Mouse (Mus musculus): ENCODE data around the gene Spsb1.

Gene Spsb1

DNA sequence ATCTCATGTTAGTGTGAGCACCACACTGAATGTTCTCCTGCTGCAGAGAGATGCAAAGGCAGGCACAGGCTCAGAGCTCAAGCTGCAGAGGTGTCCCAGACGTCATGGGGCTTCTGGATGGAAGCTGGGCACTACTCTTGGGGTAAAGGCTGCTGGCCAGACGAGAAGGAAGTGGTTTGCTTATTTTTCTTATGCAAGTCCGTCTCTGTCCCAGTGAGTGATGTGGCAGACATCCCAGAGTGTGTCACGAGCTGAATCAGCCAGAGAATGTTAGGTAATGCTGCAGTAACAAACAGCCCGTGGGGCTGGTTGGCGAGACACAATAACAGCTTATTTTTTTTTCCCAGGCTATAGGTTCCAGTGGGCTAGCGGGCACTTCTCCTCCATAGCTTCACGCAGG, 96.3 kb downstream of the Spsb1 start:
- CTCF ChIA-PET = no interaction called here

DNA sequence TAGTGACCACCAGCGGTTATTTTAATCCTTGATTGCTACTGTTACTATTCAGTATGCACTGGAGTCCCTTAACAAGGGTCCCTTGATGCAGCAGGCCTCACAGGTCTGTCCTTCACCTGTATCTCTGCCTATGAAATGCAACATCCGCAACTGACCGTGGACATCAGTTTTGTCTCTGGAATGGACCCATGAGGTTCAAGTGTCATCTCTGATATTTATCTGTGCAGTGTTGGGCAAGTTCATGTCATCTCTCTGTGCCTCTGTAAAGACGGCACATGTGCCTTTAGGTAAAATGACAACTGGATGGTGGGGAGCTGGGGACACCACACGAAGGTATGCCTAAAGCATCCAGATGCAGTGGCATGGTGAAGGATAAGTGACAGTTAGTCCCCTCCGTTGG, 96.7 kb downstream of the Spsb1 start:
- CTCF ChIA-PET = no interaction called here

DNA sequence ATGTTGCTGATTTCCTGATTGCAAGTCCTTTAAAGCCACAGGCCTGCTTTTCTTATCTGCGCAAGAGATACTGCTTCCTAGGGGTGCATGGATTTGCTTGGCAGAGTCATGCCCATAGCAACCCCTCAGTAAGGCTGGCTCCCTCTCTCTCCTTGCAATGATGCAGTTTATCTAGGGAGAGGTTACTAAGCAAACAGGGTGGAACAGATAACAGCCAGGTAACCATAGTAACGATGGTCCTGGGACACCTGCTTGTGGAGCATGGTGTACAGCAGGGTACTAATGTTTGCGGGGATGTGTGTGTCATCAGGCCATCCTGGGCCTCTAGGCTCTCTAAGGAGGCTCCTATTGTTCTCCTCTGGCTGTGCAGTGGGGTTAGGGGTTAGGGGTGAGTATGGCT, 97.2 kb downstream of the Spsb1 start:
- CTCF ChIA-PET = no interaction called here

DNA sequence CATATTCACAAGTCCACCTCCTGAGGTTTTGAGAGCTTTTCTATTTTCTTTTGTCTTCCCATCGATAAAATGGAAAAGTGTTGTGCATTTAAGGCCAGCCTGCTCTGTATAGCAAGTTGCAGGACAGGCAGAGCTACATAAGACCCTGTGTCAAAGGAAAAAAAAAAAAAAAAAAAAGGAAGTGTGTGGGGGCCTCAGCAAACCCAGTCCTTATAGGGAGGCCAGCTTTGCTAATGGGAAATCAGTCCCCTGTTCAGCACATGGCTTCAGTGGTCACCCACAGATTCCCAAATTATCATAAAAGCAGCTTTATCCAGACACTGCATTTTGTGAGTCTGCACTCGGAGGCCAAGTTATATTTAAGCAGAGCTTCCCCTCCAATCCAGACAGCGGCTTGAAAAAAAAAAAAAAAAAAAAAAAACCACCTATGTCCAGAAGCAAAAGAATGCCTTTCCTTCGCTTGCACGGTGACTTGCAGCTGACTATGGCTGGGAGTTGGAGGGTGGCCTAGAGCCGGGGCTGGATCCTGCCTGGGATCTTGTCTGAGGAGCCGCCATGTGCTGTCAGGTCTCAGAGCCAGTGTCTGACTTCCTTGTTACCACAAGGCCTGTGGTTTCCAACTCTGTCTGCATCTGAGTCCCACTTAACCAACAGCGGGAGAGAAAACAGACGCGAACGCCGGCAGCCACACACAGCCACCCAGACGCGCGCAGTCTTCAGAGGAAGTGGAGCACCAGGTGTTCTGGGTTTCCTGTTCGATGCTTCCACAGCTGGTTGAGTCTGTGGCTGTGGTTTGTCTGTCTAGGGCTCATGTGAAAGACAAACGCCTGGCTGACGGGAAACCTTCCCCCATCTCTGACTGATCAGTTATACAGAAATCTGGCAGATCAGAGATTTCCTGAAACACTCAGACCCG, 98.7 kb downstream of the Spsb1 start:
- CTCF ChIA-PET = interaction anchor here (0.6 to 1.3 kb wide), 6 partner anchors 14 to 1221 kb away, joined by 4 to 25 read pairs (median 6); no protein-coding TSS in a partner anchor

DNA sequence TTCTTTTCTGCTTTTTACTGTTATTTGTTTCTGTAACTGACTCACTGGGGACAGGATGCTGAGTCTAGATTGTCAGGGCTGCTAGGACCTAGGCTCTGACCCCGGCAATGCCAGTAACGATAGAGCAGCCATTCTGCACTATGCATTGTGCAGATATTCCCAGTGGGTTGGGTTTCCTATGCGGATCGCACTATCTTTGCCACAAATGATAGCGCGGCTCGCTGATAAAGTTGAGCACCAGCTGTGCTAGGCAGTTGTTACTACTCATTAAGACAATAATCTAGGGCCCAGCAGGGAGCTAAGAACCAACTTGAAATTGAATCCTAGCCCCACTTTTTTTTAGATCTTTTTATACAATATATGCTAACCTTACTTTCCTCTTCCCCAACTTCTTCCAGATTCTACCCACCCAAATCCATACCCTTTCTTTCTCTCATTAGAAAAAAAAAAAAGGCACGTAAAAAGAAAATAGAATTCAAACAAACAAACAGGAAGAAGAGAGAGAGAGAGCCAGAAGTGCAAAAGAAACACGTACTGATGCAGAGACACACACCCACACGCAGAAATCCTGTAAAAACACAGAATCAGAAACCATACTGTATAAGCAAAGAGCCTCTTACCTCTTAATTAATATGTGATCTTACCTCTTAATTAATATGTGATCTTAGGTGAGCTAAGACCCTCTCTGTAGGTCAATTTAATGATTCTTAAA, 99.5 kb downstream of the Spsb1 start:
- CTCF ChIA-PET = interaction anchor here (0.6 to 1.3 kb wide), 5 partner anchors 15 to 1220 kb away, joined by 4 to 25 read pairs (median 5); no protein-coding TSS in a partner anchor

DNA sequence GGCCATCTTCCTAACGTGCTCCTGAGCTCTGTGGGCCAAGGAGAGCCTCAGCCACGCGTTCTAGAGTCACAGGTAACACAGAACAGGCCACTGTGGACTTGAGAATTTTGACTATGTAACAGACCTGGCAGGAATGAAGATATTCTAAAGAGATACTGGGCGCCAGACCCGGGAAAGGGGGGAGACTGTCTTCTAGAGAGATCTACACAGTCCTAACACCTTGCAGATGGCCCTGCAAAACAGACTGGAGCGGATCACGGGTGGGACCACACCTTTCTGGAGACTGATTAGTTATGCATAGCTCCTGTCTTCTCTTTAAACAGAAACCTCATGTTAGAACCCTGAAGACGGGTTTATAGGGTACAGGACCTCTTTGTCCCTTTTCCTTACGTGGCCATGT, 100.1 kb downstream of the Spsb1 start:
- CTCF ChIA-PET = no interaction called here

DNA sequence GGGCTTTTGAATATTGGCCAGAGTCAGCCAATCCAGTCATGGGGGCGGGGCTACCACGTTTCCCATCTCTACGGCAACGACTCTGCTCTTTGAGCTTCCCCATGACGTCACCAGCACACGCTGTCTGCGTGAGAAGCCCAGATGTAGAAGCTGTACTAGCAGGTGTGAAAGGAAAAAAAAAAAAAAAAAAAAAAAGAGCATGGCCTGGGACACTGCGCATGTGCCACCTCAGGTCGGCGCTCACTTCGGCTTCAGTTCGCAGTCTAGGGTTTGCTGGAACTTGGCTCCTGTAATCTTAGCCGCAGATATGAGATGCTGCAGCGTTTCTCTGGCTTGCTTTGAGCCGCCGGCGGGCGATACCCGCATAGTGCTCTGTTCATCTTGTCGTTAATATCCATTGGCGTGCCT, 100.5 kb downstream of the Spsb1 start:
- CTCF ChIA-PET = interaction anchor here (0.6 kb wide), 1 partner anchor 362 kb away, joined by 4 read pairs; no protein-coding TSS in a partner anchor

DNA sequence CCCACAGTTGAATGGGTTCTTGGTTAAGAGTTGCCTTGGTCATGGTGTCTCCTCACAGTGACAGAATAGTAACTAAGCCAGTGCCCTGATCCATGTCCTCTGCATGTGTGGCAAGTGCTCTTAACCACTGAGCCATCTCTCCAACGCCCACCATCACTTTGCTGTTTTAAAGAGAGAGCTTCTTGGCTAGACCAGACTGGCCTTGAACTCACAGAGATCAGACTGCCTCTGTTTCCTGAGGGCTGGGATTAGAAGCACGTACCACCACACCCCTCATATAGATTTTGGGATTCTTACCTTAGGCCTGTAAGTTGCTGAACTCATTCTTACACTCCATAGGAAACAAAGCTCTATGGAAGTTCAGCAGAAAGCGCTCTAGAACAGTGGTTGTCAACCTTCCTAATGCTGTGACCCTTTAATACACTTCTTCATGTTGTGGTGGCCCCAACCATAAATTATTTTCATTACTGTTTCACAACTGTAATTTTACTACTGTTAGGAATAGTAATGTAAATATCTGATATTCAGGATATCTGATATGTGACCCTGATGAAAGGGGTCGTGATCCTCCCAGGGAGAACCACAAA, 101.1 kb downstream of the Spsb1 start:
- CTCF ChIA-PET = interaction anchor here (0.6 kb wide), 1 partner anchor 363 kb away, joined by 4 read pairs; no protein-coding TSS in a partner anchor

DNA sequence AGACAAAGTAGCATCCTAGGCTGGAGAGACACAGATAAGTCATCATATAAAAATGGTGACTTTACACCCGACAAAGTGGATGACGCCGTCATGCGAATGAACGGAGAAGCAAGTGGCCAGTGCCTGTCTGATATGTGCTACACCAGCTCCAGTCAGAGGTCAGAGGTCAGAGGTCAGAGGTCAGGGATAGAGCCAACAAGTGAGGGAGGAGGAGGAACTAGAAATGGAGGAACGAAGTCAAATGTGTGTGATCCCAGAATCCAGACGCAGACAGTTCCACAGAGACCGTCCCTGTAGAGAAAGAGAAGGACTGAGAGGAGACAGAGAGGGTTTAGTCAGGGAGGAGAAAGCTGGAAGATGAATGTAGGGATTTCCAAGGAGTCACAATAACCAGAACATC, 103.3 kb downstream of the Spsb1 start:
- CTCF ChIA-PET = interaction anchor here (1.6 kb wide), 1 partner anchor 107 kb away, joined by 4 read pairs; no protein-coding TSS in a partner anchor

DNA sequence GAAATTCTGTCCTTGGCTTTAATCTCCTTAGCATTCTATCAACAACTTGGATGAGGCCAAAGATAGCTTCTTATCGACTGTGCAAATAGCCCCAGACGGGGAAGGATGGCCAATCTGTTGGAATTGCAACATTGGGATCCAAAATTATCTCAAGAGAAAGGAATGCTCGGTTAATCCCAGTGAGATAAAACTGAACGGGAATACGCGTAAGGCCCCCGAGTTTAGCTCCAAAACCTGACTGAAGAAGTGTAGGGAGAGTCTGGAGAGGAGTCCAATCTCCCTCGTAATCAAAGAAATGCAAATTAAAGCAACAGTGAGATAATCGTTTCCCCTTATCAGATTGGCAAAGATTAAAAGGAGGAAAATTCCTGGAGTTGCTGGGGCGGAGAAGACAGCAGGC, 104.2 kb downstream of the Spsb1 start:
- CTCF ChIA-PET = no interaction called here

DNA sequence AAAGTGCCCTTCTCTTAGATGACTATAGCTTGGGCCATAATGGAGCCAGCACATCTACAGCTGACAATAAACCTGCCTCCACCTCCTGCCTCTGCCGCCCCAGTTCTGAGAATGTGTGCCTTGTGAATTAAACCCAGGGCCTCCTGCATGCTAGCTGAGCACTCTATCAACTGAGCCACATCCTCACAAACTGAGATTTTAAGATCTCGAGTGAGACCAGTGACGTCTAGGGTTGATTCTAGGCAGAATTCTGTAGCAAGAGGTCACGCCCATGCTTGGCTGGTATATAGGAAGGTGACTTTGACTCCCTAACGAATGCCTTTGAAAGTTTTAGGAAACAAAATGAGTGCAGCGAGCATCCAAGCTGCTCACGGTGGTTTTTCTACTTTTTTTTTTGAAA, 104.8 kb downstream of the Spsb1 start:
- CTCF ChIA-PET = no interaction called here

DNA sequence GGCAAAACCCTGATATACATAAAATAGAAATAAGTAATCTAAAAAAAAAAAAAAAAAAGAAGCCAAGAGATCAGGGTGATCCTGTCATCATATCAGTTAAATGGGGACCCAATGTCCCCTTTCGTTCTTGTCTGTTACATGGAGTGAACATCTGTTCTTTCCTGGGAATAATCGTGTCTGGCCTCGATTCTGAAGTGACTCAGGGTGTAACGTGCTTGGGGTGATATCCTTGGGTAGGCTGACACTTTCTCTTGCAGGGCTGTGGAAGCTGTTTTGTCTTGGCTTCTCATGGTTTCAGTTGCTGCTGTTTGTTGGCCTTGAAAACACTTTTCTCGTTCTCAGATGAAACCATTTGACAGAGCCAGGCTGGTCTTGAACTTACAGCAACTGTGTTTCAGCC, 105.8 kb downstream of the Spsb1 start:
- CTCF ChIA-PET = interaction anchor here (0.7 kb wide), 1 partner anchor 222 kb away, joined by 4 read pairs; no protein-coding TSS in a partner anchor

DNA sequence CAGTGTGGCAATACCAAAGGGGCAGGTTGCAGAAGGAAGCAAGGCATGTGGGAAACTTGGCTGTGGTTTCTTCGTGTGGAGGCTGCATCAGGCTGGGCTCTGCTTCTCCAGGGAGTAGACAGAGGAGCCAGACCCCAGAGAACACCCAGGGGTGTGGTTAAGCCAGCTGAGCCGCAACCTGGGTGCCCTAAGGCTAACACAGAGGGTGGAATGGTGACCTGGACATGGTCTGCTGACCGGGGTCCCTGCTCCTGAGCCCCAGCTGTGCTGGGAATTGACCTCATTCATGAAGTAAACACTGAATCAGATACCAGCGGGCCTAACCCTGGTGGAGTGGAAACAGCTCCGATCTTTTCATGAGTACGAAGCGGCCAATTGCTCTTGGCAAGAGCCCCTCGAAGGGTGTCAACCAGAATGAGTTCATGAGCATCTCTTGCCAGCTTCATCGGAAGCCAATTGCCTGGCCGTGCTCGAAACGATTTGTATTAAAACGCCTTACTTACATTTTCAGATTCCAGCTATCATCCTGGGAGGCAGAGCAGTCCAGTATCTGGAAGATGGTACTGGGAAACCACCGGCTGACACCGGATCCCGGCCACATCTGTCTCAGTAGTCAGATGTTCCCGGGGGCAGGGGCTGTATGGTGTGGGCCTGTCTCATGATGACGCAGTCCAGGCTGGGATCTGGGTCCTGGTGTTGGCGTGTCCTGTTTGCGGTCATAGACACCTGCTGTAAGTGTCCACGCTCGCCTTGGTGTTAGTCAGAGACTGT, 107.8 kb downstream of the Spsb1 start:
- CTCF ChIA-PET = interaction anchor here (0.7 kb wide), 1 partner anchor 68 kb away, joined by 5 read pairs; no protein-coding TSS in a partner anchor
